Mouse (Mus musculus) right cerebral cortex, adult 18-20 months (tissue): ENCODE data around the gene Gm20388.
"Not testable (repeated sequence)": the region's sequence is repeated elsewhere in the genome, so short reads cannot be mapped to it uniquely, and the experiment has no call there.

ENCODE experiments used
- DNase-seq: peaks from one replicate; pipeline ENCODE4 v3.0.0; 2022; ENCODE audit warnings: mixed read lengths

Gm20388 gene

DNA sequence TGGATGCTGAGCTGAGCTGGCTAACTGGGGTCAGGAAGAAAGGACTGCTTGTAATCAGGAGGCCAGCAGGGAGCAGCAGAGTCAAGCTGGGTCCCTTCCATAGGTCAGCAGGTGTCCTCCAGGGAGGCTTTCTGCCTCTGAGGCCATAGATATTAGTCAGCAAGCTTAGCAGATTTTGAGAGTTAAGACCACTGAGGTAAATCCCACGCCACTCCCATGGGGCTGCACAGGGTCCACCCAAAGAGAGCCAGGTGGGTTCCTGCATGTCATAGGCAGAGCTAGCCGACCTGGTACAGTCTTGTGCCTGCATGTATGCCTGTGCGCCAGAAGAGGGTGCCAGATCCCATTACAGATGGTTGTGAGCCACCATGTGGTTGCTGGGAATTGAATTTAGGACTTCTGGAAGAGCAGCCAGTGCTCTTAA lies 416.5 kb downstream of the Gm20388 start:
- DNase-seq, result no peak

DNA sequence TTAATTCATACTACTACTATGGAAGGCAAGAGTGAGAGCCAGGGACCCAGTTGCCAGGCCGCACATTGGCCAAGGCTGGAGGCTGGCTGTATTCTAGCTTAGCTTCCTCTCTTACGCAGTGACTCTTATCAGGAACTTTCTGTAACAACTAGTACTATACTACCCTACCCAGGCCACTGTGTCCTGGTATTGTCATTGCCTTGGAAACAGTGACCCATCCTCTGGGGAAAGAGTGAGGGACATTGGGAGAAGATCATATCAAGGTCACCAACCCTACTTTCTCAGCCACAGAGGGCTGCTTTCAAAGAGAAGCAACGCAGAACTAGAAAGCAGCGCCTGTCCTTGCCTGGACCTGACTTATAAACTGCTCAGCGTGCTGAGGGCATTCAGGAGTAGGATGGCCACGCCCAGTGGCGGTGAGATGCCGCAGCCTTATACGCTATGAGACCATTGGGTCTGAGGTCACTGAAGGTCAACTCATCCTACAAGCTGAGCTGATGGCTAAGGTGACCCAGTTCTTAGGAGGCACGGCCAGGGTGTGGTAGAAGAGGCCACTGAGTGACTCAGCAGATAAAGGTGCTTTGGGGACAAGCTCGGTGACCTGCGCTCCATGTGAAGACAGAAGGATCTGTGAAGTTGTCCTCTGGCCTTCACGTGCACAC lies 417.9 kb downstream of the Gm20388 start:
- DNase-seq, result no peak

DNA sequence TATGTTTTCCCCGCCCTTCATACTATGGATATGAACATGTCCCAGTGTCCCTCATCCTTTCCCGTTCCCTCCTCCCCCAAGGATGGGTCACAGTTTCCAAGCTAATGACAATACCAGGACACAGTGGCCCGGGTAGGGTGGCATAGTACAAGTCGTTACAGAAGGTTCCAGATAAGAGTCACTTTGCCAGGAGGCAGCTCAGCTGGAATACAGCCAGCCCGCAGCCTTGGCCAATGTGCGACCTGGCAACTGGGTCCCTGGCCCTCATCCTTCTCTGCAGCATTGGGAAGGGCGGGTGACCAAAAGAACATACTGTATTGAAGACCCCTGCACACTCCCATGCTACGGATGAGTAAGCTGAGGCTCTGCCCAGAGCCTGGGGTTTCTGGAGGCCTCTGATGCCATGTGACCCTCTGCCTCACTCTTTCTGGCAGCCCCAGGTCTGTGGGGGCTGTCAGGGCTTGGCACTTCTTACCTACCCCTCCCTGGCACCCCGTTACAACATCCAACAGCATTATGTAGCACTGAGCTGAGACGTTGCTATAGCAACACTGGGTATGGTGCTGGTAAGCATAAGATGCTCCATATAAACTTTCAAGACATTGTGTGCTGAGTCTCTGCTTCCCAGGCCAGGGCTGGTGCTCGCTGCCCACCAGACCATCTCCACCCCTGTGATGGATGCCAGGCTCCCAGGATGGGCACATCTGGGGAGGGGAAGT lies 418.5 kb downstream of the Gm20388 start:
- DNase-seq, result peak; percentile 53

DNA sequence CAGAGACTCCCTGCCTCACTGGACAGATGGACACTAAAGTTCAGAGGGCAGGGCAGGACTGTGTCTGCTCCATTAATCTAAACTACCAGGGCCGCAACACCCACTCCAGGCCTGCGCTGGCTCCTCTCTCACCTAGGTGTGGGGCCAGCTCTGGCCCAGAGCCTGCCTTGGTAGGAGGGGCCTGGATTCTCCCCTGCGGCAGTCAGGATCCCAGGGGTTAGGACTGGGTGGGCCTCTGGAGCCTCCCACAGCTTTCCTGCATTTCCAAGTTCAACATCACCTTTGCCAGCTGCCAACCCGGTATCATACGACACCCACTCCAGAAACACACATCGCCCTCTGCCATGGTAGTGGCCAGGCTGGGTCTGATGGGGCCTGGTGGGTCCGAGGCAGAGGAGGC lies 420.4 kb downstream of the Gm20388 start:
- DNase-seq, result no peak

DNA sequence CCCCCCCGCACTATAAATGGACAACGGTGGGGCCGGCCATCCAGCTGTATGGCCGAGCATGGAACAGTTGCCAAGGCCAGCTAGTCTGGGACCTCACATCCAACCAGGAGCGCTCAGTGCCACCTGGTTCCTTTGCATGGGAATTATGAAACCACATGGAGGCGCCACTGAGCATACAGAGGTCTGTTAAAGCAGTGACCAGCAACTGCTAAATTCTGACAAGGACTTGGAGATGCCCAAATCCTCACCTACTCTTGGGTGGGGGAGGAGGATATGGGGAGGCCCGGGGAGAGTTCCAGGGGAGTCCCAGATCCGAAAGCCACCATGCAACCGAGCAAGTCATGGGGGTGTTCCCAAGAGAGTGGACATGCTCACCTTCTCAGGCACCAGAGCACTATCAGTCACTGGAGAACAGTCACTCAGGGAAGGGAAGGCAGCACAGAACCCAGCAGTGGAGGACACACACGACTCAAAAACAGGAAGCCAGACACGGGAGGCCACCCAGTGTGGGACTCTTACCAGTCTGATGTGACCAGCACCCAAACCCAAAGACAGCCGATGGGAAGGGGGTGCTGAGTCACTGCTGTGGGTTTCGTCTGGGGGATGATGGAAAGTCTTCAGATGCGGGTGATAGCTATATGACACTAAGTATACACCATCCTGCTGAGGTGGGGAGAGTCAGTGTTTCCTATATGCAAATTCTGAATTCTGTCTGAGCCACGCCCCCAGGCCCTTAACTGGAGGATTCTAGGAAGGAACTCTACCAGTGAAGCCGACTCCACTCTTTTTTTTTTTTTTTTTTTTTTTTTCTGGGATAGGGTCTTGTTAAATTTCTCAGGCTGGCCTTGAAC lies 422.0 kb downstream of the Gm20388 start:
- DNase-seq, result no peak

DNA sequence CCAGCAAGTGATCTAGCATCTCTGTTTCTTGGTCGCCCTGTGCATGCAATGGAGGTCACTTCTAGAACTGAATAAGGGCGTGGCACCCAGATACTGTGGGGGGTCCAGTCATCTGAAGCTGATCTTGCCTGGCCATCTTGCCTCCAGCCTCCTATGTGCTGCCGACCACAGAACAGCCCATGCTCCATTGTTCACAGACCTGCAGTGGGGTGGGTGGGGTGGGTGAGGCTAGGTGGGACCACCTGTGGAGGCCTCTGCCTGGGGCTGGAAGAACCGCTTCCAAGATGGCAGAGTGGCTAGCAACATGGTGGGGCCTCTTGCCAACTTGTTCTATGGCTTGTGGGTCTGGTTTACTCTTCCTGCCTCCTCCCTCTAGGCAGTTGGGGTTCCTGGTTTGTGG lies 423.0 kb downstream of the Gm20388 start:
- DNase-seq, result no peak

DNA sequence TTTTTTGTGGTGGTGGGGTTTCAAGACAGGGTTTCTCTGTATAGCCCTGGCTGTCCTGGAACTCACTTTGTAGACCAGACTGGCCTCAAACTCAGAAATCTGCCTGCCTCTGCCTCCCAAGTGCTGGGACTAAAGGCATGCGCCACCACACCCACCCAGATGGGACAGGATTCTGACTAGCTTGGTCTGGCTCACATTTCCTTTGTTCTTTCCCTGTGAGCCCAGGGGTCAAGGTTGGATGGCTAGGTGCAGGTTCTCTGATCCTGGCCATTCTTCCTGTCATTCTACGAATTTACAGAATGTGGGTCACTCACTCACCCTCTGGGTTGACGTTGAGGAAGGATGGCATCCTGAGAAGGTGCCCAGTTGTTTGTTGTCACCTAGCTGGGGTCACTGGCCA lies 423.6 kb downstream of the Gm20388 start:
- not testable (repeated sequence) for DNase-seq

DNA sequence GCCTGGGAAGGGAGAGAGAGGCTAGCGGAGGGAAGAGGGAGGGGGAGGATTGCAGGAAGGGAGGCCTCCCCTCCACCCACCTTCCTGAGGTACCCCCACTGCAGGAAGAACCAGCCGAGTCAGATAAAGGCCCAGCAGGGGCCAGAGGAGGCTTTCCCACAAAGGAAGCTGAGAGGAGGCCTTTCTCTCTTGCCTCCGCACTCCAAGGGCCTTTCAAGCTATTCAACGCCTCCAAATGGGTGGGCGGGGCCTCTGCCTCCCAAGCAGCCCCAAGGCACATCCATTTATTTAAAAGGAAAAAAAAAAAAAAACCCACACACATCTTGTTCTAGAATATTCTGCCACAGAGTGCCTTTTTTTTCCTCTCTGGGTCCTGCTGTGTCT lies 424.2 kb downstream of the Gm20388 start:
- DNase-seq, result peak; percentile 50

DNA sequence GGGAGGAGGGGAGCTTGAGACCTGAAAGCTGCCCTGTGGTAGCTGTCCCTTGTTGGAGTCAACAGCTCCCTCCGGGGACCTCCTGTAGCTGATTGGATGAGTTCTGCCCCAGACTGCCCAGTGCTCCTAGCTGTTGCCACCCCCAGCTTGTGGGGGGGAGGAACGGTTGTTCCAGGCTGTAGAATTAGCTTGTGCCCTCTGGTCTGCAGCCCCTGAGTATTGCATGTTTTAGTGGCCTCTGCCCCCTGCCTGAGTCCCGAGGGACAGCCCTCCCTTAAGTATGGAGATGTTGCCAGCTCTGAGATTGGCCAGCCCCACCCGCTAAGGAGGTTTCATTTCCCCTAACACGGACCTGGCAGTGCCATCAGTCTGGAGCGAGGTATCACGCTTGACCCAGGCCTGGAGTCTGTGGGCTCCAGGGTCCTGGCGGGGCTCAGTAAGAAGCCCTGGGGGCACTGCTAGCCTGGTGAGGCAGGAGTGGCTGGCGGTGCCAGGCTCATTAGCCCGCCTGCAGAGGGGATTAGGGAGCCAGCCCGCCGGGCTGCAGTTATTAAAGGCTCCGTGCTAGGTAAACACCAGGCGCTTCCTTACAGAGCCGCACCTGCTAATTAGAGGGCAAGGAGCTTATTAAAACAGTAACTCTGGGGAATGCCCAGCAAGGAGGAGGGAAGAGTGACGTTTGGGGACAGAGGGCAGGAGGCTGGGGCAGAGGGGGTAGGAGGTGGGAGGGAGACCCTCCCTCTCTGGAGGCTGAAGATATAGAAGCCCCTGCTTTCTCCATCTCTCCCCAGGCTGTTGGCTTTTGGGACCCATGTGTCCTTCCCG lies 424.8 kb downstream of the Gm20388 start:
- no peak for DNase-seq

DNA sequence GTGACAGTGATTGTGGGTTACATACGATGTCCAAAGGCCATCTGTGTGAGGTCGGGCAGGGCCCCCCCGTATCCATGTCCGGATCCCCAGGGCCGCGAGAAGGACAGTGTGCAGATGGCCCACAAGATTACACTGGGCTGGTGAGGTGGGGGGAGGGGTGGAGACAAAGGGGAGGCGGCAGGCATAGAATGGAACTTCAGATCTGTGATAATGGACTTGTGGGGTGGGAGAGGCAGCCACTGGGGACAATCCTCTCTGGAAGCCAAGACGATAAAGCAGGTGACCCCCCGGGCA lies 425.4 kb downstream of the Gm20388 start:
- DNase-seq, result no peak

DNA sequence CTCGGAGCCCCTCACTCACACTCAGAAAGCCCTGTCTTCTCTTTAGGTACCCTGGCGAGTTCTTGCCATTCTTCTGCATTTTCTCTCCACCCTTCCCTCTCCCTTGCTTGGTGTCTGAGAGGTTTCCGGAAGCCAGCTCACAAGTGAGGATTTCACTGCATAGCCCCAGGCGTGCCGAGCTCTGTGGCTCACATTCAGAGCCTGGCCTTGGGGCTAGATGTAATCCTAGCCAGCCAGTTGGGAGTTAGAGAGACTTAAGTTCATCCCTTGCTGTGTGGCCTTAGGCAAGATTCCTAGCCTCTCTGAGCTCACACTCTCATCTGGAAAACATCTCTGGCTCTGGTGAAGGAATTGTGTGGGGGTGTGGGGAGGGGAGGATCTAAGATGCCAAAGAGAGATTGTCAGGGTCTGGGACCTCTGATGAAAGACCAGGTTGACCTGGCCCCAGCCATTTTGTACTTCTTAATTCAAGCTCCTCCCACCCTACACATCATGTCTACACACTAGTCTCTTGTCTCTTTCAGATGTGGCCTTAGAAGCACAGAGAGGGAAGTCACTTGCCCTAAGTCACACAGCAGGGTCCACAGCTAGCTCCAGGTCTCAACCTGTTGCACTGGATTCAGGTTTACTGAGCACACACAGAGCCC lies 426.4 kb downstream of the Gm20388 start:
- no peak for DNase-seq

DNA sequence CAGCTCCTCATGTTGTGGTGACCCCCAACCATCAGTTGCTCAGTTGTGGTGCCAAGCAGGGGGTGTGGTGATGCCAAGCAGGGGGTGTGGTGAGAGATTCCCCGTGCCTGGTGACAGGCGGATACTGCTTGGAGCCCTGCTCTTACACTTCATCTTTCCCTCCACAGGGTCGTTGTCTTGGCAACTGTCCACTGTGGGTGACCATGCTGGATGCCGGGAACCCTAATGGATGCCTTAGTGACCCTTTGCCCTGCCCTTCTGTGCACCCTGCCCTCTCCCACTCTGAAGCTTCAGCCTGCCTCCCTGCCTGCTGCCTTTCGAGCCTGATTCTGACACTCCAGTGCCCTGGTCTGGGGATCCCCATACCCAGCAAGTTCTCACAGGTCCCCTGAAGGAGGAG lies 427.0 kb downstream of the Gm20388 start:
- DNase-seq, result no peak

DNA sequence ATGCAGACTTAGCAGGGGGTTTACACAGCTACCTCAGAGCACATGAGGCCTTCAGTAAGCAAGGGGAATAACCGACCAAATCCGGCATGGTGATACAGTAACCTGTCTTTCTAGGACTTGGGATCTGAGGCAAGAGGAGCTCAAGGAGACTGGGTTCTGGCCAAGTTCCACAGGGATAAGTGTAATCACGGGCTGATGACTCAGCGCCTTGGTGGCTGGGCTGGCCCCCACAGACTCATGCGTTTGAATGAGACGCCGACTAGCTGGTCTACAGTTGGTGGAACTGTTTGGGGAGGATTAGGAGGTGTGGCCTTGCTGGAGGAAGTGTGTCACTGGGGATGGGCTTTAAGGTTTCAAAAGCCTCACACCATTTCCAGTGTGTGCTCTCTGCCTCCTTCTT lies 428.0 kb downstream of the Gm20388 start:
- DNase-seq, result no peak

DNA sequence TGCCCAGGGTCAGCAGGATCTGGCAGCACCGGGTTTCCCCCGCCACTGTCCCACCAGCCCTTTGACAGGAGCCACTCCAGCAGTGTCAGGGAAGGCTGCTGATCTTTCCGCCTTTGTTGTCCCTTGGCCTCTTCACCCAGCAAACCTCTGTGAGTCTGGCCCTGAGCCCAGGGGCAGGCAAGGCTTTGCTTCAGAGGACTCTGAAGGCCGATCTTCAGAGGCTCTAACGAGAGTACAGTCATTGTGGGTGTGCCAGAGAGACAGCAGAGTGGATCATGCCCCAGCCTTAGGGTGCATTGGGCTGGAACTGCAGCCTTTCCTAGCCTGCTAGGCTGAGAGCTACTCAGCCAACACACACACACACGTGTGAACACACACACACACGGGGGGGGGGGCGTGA lies 429.1 kb downstream of the Gm20388 start:
- no peak for DNase-seq

DNA sequence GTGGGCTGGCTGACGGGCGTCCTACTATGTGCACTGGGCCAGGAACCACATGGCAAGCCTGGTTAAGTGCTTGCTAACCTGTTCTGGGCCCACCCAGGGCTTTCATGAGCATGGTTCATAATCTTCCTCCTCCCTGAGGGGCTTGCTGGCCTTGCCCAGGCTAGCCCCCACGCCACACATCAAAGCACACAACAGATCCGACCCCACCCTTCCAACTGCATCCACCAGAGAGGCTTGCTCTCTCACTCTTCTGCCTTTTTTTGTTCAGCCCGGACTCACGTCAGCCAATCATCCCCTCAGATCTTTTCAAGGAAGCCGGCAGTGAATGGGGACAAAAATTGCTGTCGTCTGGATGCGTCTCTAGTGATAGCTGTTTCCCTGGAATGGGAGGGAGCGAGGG lies 430.5 kb downstream of the Gm20388 start:
- no peak for DNase-seq

DNA sequence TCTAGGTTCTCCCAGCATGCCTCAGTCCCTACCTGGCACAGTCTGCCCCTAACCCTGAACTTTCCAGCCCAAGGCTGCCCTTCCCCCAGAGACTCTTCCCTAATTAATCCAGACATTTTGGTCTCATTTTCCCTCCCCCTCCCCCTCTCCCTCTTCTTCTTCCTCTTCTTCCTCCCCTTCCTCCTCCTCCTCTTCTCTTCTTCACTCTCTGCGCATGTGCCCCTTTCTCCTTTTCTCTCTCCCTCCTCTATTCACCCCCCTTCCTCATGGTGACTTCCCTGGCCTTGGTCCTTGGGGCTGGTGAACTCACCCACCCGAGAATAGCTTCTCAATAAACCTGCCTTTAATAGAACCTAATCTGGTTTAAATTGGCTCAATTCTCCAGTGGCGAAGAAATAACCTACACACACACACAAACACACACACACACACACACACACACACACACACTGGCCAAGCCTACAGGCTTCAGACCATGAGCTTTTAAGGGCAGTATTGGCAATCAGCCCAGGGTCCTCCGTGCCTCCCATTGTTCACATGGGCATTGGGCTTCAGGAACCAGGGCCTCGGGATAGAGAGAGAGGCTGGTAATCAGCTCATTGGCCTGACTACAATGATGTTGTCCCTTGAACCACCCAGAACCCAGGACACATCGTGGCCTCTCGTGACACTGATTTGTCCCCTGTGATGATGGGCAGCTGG lies 432.4 kb downstream of the Gm20388 start:
- no peak for DNase-seq

DNA sequence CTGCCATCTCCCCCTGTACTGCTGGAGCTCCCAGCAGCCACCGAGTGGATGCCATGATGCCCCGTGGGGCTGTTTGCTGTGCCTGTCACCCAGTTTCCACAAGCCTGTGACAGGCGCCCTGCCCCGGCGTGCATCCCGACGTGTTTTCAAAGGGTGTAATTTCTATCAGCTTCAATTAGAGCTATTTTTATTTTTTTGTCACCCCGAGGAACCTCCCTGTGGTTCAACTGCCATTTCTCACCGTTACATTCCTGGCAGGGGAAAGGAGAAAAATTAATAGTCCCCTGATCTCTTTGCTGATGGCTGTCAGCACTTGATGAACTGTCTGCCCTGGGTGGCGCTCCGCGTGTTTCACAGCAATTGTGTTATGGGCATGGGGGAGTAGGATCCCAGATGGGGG lies 432.9 kb downstream of the Gm20388 start:
- DNase-seq, result no peak

DNA sequence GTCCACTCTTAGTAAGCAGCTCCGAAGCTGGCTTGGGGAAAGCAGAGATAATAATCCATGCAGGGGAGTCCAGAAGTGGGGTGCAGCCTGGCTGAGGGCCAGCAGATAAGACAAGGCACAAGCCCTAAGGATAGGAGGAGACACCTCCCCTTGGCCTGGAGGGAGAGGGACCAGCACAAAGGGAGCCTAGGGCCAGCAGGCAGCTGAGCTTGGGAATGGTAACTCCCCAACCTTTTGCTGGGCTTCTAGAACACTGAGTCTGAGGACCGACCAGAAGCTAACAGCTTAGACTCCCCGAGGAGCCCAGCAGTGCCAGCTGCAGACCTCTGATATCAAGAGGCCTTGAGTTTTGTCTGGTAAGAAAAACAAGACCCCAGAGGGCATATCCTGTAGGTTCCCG lies 433.5 kb downstream of the Gm20388 start:
- no peak for DNase-seq

DNA sequence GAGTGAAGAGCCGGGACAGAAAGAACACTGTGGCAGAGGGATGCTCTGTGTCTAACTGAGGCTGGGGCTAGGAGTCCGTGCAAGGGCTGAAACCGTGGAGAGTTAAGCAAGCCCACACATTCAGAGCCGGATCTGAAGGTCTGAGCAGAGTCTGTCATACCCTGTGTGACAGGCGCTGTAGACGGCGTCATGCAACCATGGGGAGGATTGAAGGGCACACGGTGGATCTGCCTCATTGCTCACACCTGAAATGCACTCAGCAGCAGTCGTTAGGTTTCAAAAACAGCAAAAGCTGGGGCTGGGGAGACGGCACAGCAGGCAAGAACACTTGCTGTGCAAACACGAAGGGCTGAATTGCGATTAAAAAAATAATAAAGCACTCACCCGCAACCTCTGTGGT lies 433.9 kb downstream of the Gm20388 start:
- no peak for DNase-seq

DNA sequence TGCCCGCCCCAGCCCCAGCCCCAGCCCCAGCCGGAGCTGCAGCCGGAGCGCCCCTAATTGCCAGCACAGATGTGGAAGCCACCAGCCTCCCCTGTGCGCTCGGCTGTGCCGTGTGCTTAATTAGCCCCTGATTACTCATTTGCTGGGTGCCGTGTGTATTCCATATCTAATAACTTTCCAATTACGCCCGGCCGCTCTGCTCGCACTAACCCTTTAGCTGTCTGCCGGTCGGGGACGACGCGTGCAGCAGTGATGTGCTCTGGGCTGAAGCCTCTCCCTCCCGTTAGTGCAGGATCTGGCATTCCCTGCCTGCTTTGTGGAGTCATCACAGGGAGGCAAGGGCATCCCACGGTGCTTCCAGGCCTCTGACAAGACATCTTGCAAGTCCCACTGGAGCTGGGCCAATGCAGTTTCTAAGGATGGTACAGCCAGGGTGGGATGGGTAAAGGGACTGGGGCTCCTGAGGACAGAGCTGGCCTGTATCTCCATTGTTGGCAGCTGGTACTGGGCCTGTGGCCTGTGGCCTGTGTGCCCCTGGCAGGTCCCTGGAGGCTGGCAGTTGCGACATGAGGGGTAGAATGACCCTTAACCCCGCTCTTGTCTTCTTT lies 437.2 kb downstream of the Gm20388 start:
- peak; percentile 46 for DNase-seq

DNA sequence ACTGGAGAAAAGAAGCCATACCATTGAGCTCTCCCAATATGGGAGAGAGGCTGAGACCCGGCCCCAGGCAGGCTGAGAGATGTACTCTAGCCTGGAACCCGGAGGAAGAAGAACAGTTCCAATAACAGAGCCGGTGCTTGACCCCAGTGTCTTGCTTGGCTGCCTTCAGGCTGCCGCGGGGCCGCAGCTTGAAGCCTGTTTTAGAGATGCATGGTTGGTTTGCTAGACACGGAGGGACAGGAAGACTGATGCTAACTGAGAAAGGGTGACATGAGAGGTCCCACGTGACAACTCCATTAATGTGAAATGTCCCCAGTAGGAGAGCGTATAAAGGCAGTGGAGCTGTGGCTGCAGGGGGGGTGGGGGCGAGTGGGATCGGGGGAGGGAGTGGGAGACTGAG lies 438.3 kb downstream of the Gm20388 start:
- no peak for DNase-seq
